Mouse (Mus musculus) neural tube, embryonic 13.5 days (tissue): ENCODE results near the gene Tnfrsf9. TPM values are rescaled to one million over a fixed set of nuclear protein-coding genes. Genes with fewer than 3 reads are reported as not detected.

Experiments used
- ATAC-seq: fragments of 200-750 bp; cut with Nextera tagmentation; 2 replicates; pipeline ENCODE4 v1.8.0; 2017; ENCODE audit warnings: low read depth, mild to moderate bottlenecking, moderate TSS enrichment, moderate library complexity
- H3K27ac ChIP-seq: fragments of 300-500 bp; sonication (generic); replicated peaks from 2 replicates; pipeline ENCODE4 v1.5.1; 2015; ENCODE audit warnings: moderate library complexity, mild to moderate bottlenecking, inconsistent platforms
- H3K27me3 ChIP-seq: fragments of 300-500 bp; sonication (generic); 2 replicates; pipeline ENCODE4 v1.6.1; 2015; ENCODE audit warnings: mild to moderate bottlenecking, inconsistent platforms
- H3K36me3 ChIP-seq: fragments of 300-500 bp; sonication (generic); 2 replicates; pipeline ENCODE4 v1.6.1; 2015; ENCODE audit warnings: mild to moderate bottlenecking, inconsistent platforms
- H3K4me1 ChIP-seq: fragments of 300-500 bp; sonication (generic); replicated peaks from 2 replicates; pipeline ENCODE4 v1.6.1; 2015; ENCODE audit warnings: inconsistent platforms
- H3K4me2 ChIP-seq: fragments of 300-500 bp; sonication (generic); 2 replicates; pipeline ENCODE4 v1.6.1; 2015; ENCODE audit warnings: inconsistent platforms, mild to moderate bottlenecking, moderate library complexity
- H3K4me3 ChIP-seq: fragments of 300-500 bp; sonication (generic); 2 replicates; pipeline ENCODE4 v1.5.1; 2015; ENCODE audit warnings: mild to moderate bottlenecking, inconsistent platforms
- H3K9ac ChIP-seq: fragments of 300-500 bp; sonication (generic); 2 replicates; pipeline ENCODE4 v1.6.1; 2015; ENCODE audit warnings: moderate library complexity, mild to moderate bottlenecking, inconsistent platforms
- H3K9me3 ChIP-seq: fragments of 300-500 bp; sonication (generic); 2 replicates; pipeline ENCODE4 v1.6.1; 2016; ENCODE audit warnings: inconsistent platforms
- WGBS: fragments of 180-500 bp; shearing (Covaris S2); methylation state at CpG from one replicate; pipeline ENCODE4 v1.1.7; 2015; 5-methylcytosine and 5-hydroxymethylcytosine counted together
- polyA plus RNA-seq: library from polyadenylated mRNA; unstranded; fragments of >200 nt; fragmentation: Nextera tagmentation; extraction: Ambion mirVana; gene quantifications from 2 replicates; pipeline ENCODE4 v1.2.1, GENCODE M21; 2015

Tnfrsf9 gene
- polyA plus RNA-seq, 1 experiment from 2014 or later = 0.50 TPM

GRCm38 (mm10) chr4:150917336-150918027 is 3.1 kb downstream of the Tnfrsf9 start:
- Histone ChIP-seq H3K36me3 (no peaks in the 10 kb centered on the region), H3K4me2 (no peak overlapping the region), H3K4me1 (peaks cover 22% of the 10 kb centered on the region), H3K27ac (no peak overlapping the region), H3K9me3 (no peaks in the 10 kb centered on the region), H3K27me3 (no peaks in the 10 kb centered on the region), H3K4me3 (no peak overlapping the region), H3K9ac (no peak overlapping the region)
- no peak for ATAC-seq
- WGBS = 76% methylated on average over 8 of the region's 8 CpGs

- no peak for ATAC-seq
- 89% methylated on average over 8 of the region's 8 CpGs for WGBS
- Histone ChIP-seq H3K36me3 (no peaks in the 10 kb centered on the region), H3K9me3 (no peaks in the 10 kb centered on the region), H3K4me3 (no peak overlapping the region), H3K27ac (no peak overlapping the region), H3K4me2 (no peak overlapping the region), H3K4me1 (no peaks in the 10 kb centered on the region), H3K27me3 (no peaks in the 10 kb centered on the region), H3K9ac (no peak overlapping the region)
These were observed 6.8 kb downstream of the Tnfrsf9 start for GRCm38 (mm10) chr4:150921206-150921605.

- no peaks in the 10 kb centered on the region for H3K4me1 ChIP-seq
- H3K27me3 ChIP-seq = no peaks in the 10 kb centered on the region
- H3K9me3 ChIP-seq = no peaks in the 10 kb centered on the region
- no peak overlapping the region for H3K4me2 ChIP-seq
- no peaks in the 10 kb centered on the region for H3K36me3 ChIP-seq
- WGBS = 87% methylated on average over 13 of the region's 13 CpGs
- no peak overlapping the region for H3K27ac ChIP-seq
- no peak for ATAC-seq
- H3K4me3 ChIP-seq = no peak overlapping the region
- no peak overlapping the region for H3K9ac ChIP-seq
These were observed 9.9 kb downstream of the Tnfrsf9 start for GRCm38 (mm10) chr4:150924308-150924707.

DNA sequence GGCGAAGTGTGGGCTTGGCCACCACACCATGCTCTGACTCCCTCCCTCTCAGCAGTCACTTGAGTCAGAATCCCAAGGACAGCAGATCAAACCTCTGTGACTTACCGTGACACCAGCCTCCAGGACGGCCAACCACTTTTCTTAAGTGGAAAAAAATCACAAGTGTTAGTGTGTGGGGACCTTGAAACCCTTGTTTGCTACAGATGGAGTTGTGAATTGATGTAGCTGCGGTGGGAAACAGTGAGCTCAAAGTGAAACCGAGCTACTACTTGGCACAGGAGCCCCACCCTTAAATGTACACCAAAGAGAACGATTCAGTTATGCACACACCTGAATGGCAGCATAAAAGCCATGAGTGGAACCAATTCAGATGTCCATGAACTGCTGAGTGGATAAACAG is 10.6 kb downstream of the Tnfrsf9 start:
- H3K9ac ChIP-seq = no peak overlapping the region
- 87% methylated on average over 6 of the region's 6 CpGs for WGBS
- H3K4me3 ChIP-seq = no peak overlapping the region

GRCm38 (mm10) chr4:150925923-150926322 is 11.6 kb downstream of the Tnfrsf9 start:
- H3K4me1 ChIP-seq = no peaks in the 10 kb centered on the region
- no peaks in the 10 kb centered on the region for H3K9me3 ChIP-seq
- no peaks in the 10 kb centered on the region for H3K36me3 ChIP-seq
- no peak for ATAC-seq
- no peaks in the 10 kb centered on the region for H3K27me3 ChIP-seq
- H3K4me2 ChIP-seq = no peak overlapping the region
- WGBS = 53% methylated on average over 5 of the region's 5 CpGs
- no peak overlapping the region for H3K9ac ChIP-seq
- H3K27ac ChIP-seq = no peak overlapping the region
- H3K4me3 ChIP-seq = no peak overlapping the region

More for the DNA sequence above, 10.6 kb downstream of the Tnfrsf9 start:
- ATAC-seq = no peak
- H3K27ac ChIP-seq = no peak overlapping the region
- no peaks in the 10 kb centered on the region for H3K27me3 ChIP-seq
- H3K4me2 ChIP-seq = no peak overlapping the region
- no peaks in the 10 kb centered on the region for H3K9me3 ChIP-seq
- H3K36me3 ChIP-seq = no peaks in the 10 kb centered on the region
- no peaks in the 10 kb centered on the region for H3K4me1 ChIP-seq

DNA sequence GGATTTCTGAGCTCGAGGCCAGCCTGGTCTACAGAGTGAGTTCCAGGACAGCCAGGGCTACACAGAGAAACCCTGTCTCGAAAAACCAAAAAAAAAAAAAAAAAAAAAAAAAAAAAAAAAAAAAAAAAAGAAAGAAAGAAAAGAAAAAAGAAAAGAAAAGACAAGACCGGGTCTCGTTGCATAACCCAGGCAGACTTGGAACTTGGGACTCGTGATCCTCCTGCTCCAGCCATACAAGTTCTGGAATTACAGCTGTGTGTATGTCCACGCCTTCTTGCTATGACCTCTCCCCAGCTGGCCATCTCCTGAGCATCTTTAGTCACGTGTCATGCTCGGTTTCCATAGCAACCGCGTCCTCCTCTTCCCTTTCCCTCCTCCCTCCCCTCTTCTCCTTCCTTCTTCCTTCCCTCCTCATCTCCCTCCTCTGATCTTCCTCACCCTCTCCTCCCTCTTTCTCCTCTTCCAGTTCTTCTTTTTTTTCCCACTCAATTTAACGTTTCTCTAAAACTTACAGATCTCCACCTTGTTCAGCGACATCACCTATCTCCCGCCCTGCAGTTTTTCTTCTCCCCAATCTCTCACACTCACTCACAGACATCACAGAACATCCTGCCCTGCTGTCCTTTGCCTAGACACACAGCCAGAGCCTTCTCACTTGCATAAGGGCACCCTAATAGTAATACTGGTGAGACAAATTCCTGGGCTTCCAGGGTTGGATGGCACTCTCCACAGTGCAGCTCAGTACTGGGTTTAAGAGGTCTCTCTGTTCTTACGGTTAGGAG is 12.8 kb downstream of the Tnfrsf9 start:
- Histone ChIP-seq H3K27ac (no peak overlapping the region), H3K9me3 (no peaks in the 10 kb centered on the region), H3K4me2 (no peak overlapping the region), H3K36me3 (no peaks in the 10 kb centered on the region), H3K4me1 (no peaks in the 10 kb centered on the region), H3K4me3 (no peak overlapping the region), H3K27me3 (no peaks in the 10 kb centered on the region), H3K9ac (no peak overlapping the region)
- WGBS = 51% methylated on average over 14 of the region's 14 CpGs
- no peak for ATAC-seq

DNA sequence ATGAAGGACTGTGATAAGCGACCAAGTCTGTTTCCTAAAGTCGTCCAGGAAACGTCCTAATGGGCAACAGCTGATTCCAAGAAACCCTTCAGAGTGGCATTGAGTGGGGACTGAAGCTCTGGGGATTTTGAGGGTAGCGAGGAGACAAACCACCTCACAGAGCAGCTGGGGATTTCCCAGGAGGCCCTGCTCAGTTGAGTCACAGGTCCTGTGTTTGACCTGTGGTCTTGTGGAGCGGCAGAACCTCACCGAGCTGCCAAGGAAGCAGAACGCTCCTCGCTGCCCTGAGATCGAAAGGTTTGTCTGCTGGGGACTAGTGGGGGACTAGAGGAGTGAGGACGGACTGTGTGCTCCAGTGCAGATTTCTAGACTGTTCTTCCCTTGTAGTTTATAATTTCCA is 13.4 kb downstream of the Tnfrsf9 start:
- H3K9ac ChIP-seq = no peak overlapping the region

GRCm38 (mm10) chr4:150933503-150933902 is 19.1 kb downstream of the Tnfrsf9 start:
- WGBS = 85% methylated on average over 1 of the region's 1 CpGs
- H3K9me3 ChIP-seq = no peaks in the 10 kb centered on the region
- no peak overlapping the region for H3K4me3 ChIP-seq
- ATAC-seq = no peak
- H3K4me2 ChIP-seq = no peak overlapping the region
- no peaks in the 10 kb centered on the region for H3K27me3 ChIP-seq
- H3K36me3 ChIP-seq = no peaks in the 10 kb centered on the region
- no peak overlapping the region for H3K9ac ChIP-seq
- no peak overlapping the region for H3K27ac ChIP-seq
- no peaks in the 10 kb centered on the region for H3K4me1 ChIP-seq

More for the DNA sequence above, 13.4 kb downstream of the Tnfrsf9 start:
- no peak overlapping the region for H3K4me3 ChIP-seq
- WGBS = 67% methylated on average over 10 of the region's 10 CpGs
- no peaks in the 10 kb centered on the region for H3K9me3 ChIP-seq
- ATAC-seq = no peak
- H3K27me3 ChIP-seq = no peaks in the 10 kb centered on the region
- no peak overlapping the region for H3K27ac ChIP-seq
- no peaks in the 10 kb centered on the region for H3K36me3 ChIP-seq
- no peaks in the 10 kb centered on the region for H3K4me1 ChIP-seq
- H3K4me2 ChIP-seq = no peak overlapping the region

- Histone ChIP-seq H3K27ac (no peak overlapping the region), H3K4me2 (peak overlapping the region; percentile 24), H3K36me3 (no peaks in the 10 kb centered on the region), H3K27me3 (no peaks in the 10 kb centered on the region), H3K9me3 (no peaks in the 10 kb centered on the region), H3K4me3 (no peak overlapping the region), H3K4me1 (no peaks in the 10 kb centered on the region), H3K9ac (no peak overlapping the region)
- no peak for ATAC-seq
- whole genome bisulfite sequencing = 75% methylated on average over 16 of the region's 16 CpGs
These were observed 23.1 kb downstream of the Tnfrsf9 start for GRCm38 (mm10) chr4:150937293-150938062.

- 67% methylated on average over 14 of the region's 14 CpGs for WGBS
- H3K27me3 ChIP-seq = no peaks in the 10 kb centered on the region
- no peaks in the 10 kb centered on the region for H3K4me1 ChIP-seq
- no peak overlapping the region for H3K9ac ChIP-seq
- H3K27ac ChIP-seq = no peak overlapping the region
- H3K36me3 ChIP-seq = no peaks in the 10 kb centered on the region
- no peaks in the 10 kb centered on the region for H3K9me3 ChIP-seq
- no peak overlapping the region for H3K4me3 ChIP-seq
- peak overlapping the region; percentile 24 for H3K4me2 ChIP-seq
- no peak for ATAC-seq
These were observed 23.7 kb downstream of the Tnfrsf9 start for GRCm38 (mm10) chr4:150938063-150938452.

DNA sequence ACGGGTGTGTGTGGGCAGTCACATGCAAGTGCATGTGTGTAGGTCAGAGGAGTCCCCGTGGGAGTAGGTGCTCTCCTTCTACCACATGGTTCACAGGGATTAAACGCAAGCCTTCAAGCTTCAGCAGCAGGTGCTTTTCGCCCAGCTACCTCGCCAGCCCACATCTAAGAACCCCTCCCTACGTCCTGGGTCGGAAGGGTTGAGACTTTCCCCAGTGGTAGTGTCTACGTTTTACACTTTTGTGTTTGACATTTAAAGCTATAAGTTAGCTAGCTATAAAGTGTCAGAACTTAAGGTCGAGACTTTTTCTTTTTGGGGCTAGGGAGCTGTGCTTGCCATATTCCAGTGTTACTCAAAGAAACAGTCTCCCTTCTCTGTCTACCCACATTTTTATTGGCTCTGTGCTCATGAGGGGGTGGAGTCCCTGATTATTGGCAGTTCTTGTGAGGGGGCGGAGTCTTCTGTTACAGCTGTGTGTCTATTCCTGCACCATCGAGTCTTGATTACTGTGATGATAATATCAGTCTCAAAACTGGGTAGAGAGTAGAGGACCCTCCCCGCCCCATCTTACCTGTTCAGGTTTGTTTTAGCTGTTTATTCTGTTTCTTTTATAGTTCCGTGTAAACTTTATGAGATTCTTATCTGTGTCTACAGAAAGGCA is 25.8 kb downstream of the Tnfrsf9 start:
- no peaks in the 10 kb centered on the region for H3K9me3 ChIP-seq
- H3K27me3 ChIP-seq = no peaks in the 10 kb centered on the region
- no peaks in the 10 kb centered on the region for H3K36me3 ChIP-seq
- H3K9ac ChIP-seq = no peak overlapping the region
- H3K4me2 ChIP-seq = no peak overlapping the region
- H3K4me3 ChIP-seq = no peak overlapping the region
- no peak overlapping the region for H3K27ac ChIP-seq
- ATAC-seq = no peak
- no peaks in the 10 kb centered on the region for H3K4me1 ChIP-seq
- 66% methylated on average over 13 of the region's 13 CpGs for WGBS

GRCm38 (mm10) chr4:150944707-150945106 is 30.3 kb downstream of the Tnfrsf9 start:
- Histone ChIP-seq H3K4me2 (no peak overlapping the region), H3K9ac (no peak overlapping the region), H3K4me3 (no peak overlapping the region), H3K4me1 (no peaks in the 10 kb centered on the region), H3K27ac (no peak overlapping the region), H3K27me3 (no peaks in the 10 kb centered on the region), H3K36me3 (no peaks in the 10 kb centered on the region), H3K9me3 (no peaks in the 10 kb centered on the region)
- WGBS = 92% methylated on average over 7 of the region's 7 CpGs
- no peak for ATAC-seq
